Mouse (Mus musculus) midbrain, embryonic 16.5 days (tissue): ENCODE results near the gene Phlpp2. TPM values are rescaled to one million over a fixed set of nuclear protein-coding genes. Genes with fewer than 3 reads are reported as not detected.

Source experiments
- ATAC-seq: fragments of 200-750 bp; cut with Nextera tagmentation; 2 replicates; pipeline ENCODE4 v1.8.0; 2017; ENCODE audit warnings: moderate TSS enrichment
- H3K27ac ChIP-seq: fragments of 300-500 bp; sonication (generic); 2 replicates; pipeline ENCODE4 v1.5.1; 2014; ENCODE audit warnings: mild to moderate bottlenecking, low read length, mixed read lengths
- H3K27me3 ChIP-seq: fragments of 300-500 bp; sonication (generic); 2 replicates; pipeline ENCODE4 v1.6.1; 2014; ENCODE audit warnings: low read depth, low read length, mixed read lengths; ENCODE audit not compliant: control insufficient read depth, insufficient read depth
- H3K36me3 ChIP-seq: fragments of 300-500 bp; sonication (generic); 2 replicates; pipeline ENCODE4 v1.6.1; 2014; ENCODE audit warnings: mild to moderate bottlenecking, low read length, moderate library complexity, mixed read lengths; ENCODE audit not compliant: control insufficient read depth, insufficient read depth
- H3K4me1 ChIP-seq: fragments of 300-500 bp; sonication (generic); 2 replicates; pipeline ENCODE4 v1.6.1; 2014; ENCODE audit warnings: mild to moderate bottlenecking, low read length, mixed read lengths; ENCODE audit not compliant: control insufficient read depth, insufficient read depth
- H3K4me2 ChIP-seq: fragments of 300-500 bp; sonication (generic); 2 replicates; pipeline ENCODE4 v1.6.1; 2014; ENCODE audit warnings: mild to moderate bottlenecking, low read length, mixed read lengths
- H3K4me3 ChIP-seq: fragments of 300-500 bp; sonication (generic); 2 replicates; pipeline ENCODE4 v1.5.1; 2014; ENCODE audit warnings: low read depth, mild to moderate bottlenecking, low read length, moderate library complexity, mixed read lengths
- H3K9ac ChIP-seq: fragments of 300-500 bp; sonication (generic); 2 replicates; pipeline ENCODE4 v1.6.1; 2014; ENCODE audit warnings: low read depth, low read length, mixed read lengths
- H3K9me3 ChIP-seq: fragments of 300-500 bp; sonication (generic); replicated peaks from 2 replicates; pipeline ENCODE4 v1.6.1; 2014; ENCODE audit warnings: mild to moderate bottlenecking, low read length, mixed read lengths; ENCODE audit not compliant: control insufficient read depth, poor library complexity, severe bottlenecking
- whole genome bisulfite sequencing: fragments of 180-500 bp; shearing (Covaris S2); extraction: QIAGEN DNeasy Blood & Tissue Kit; methylation state at CpG from one replicate; pipeline ENCODE4 v1.1.7; 2014; 5-methylcytosine and 5-hydroxymethylcytosine counted together
- polyA plus RNA-seq: library from polyadenylated mRNA; unstranded; fragments of >200 nt; fragmentation: Nextera tagmentation; extraction: Ambion mirVana; gene quantifications from 2 replicates; pipeline ENCODE4 v1.2.1, GENCODE M21; 2015

Phlpp2 gene
- polyA plus RNA-seq, 1 experiment from 2014 or later, result 4.0 TPM

- ATAC-seq, result no peak
- Histone ChIP-seq H3K4me3 (no peak overlapping the region), H3K9ac (no peak overlapping the region), H3K4me1 (no peaks in the 10 kb centered on the region), H3K27me3 (no peaks in the 10 kb centered on the region), H3K4me2 (no peak overlapping the region), H3K36me3 (peaks cover 6% of the 10 kb centered on the region), H3K27ac (no peak overlapping the region), H3K9me3 (0 out of 2 replicates have a peak, but pooled peaks cover 4% of the 10 kb centered on the region)
- 100% methylated on average over 1 of the region's 1 CpGs for WGBS
These were observed 20.9 kb downstream of the Phlpp2 start for GRCm38 (mm10) chr8:109889211-109889610.

- 93% methylated on average over 3 of the region's 3 CpGs for WGBS
- Histone ChIP-seq H3K9ac (no peak overlapping the region), H3K4me1 (no peaks in the 10 kb centered on the region), H3K27ac (no peak overlapping the region), H3K4me2 (no peak overlapping the region), H3K27me3 (no peaks in the 10 kb centered on the region), H3K9me3 (0 out of 2 replicates have a peak, but pooled peaks cover 4% of the 10 kb centered on the region), H3K4me3 (no peak overlapping the region), H3K36me3 (peaks cover 6% of the 10 kb centered on the region)
- no peak for ATAC-seq
These were observed 22.6 kb downstream of the Phlpp2 start for GRCm38 (mm10) chr8:109890794-109891585.

GRCm38 (mm10) chr8:109894636-109895035 lies 26.3 kb downstream of the Phlpp2 start:
- Histone ChIP-seq H3K27ac (no peak overlapping the region), H3K9ac (no peak overlapping the region), H3K4me3 (no peak overlapping the region), H3K36me3 (peaks cover 4% of the 10 kb centered on the region), H3K4me1 (no peaks in the 10 kb centered on the region), H3K27me3 (no peaks in the 10 kb centered on the region), H3K4me2 (no peak overlapping the region), H3K9me3 (0 out of 2 replicates have a peak, but pooled peaks cover 4% of the 10 kb centered on the region)
- 100% methylated on average over 1 of the region's 1 CpGs for WGBS
- no peak for ATAC-seq

- Histone ChIP-seq H3K9ac (no peak overlapping the region), H3K36me3 (peaks cover 4% of the 10 kb centered on the region; the same call in 1 of the 2 replicates), H3K9me3 (0 out of 2 replicates have a peak, but pooled peaks cover 4% of the 10 kb centered on the region), H3K4me2 (no peak overlapping the region), H3K4me1 (no peaks in the 10 kb centered on the region), H3K27ac (no peak overlapping the region), H3K4me3 (no peak overlapping the region), H3K27me3 (no peaks in the 10 kb centered on the region)
- no peak for ATAC-seq
- 90% methylated on average over 12 of the region's 12 CpGs for WGBS
These were observed 27.0 kb downstream of the Phlpp2 start for GRCm38 (mm10) chr8:109895355-109895754.

GRCm38 (mm10) chr8:109902379-109902778 lies 34.0 kb downstream of the Phlpp2 start:
- no peaks in the 10 kb centered on the region for H3K27me3 ChIP-seq
- H3K36me3 ChIP-seq, result peaks cover 2% of the 10 kb centered on the region; the same call in 1 of the 2 replicates
- no peaks in the 10 kb centered on the region for H3K9me3 ChIP-seq
- H3K9ac ChIP-seq, result no peak overlapping the region
- no peak overlapping the region for H3K4me3 ChIP-seq
- no peak overlapping the region for H3K4me2 ChIP-seq
- ATAC-seq, result no peak
- no peak overlapping the region for H3K27ac ChIP-seq
- H3K4me1 ChIP-seq, result no peaks in the 10 kb centered on the region

GRCm38 (mm10) chr8:109903909-109904469 lies 35.6 kb downstream of the Phlpp2 start:
- no peak for ATAC-seq
- H3K4me1 ChIP-seq, result no peaks in the 10 kb centered on the region
- no peak overlapping the region for H3K4me3 ChIP-seq
- 86% methylated on average over 10 of the region's 10 CpGs for WGBS
- H3K9ac ChIP-seq, result no peak overlapping the region
- H3K36me3 ChIP-seq, result peaks cover 5% of the 10 kb centered on the region; the same call in 1 of the 2 replicates
- no peak overlapping the region for H3K27ac ChIP-seq
- no peaks in the 10 kb centered on the region for H3K27me3 ChIP-seq
- no peak overlapping the region for H3K4me2 ChIP-seq
- no peaks in the 10 kb centered on the region for H3K9me3 ChIP-seq

- Histone ChIP-seq H3K4me3 (no peak overlapping the region), H3K4me1 (no peaks in the 10 kb centered on the region), H3K27me3 (no peaks in the 10 kb centered on the region), H3K4me2 (no peak overlapping the region), H3K9ac (no peak overlapping the region), H3K36me3 (peaks cover 11% of the 10 kb centered on the region), H3K9me3 (no peaks in the 10 kb centered on the region), H3K27ac (no peak overlapping the region)
- no peak for ATAC-seq
- WGBS, result 87% methylated on average over 1 of the region's 1 CpGs
These were observed 36.8 kb downstream of the Phlpp2 start for GRCm38 (mm10) chr8:109904928-109905668.

GRCm38 (mm10) chr8:109906907-109907306 lies 38.6 kb downstream of the Phlpp2 start:
- H3K4me1 ChIP-seq, result no peaks in the 10 kb centered on the region
- H3K36me3 ChIP-seq, result peaks cover 16% of the 10 kb centered on the region
- ATAC-seq, result no peak
- H3K4me3 ChIP-seq, result no peak overlapping the region
- H3K27ac ChIP-seq, result no peak overlapping the region
- H3K9ac ChIP-seq, result no peak overlapping the region
- H3K27me3 ChIP-seq, result no peaks in the 10 kb centered on the region
- no peaks in the 10 kb centered on the region for H3K9me3 ChIP-seq
- H3K4me2 ChIP-seq, result no peak overlapping the region
- WGBS, result 98% methylated on average over 3 of the region's 3 CpGs

- no peak overlapping the region for H3K27ac ChIP-seq
These were observed 39.0 kb downstream of the Phlpp2 start for GRCm38 (mm10) chr8:109907376-109907775.

More at GRCm38 (mm10) chr8:109907376-109907775, 39.0 kb downstream of the Phlpp2 start:
- Histone ChIP-seq H3K27me3 (no peaks in the 10 kb centered on the region), H3K9ac (no peak overlapping the region), H3K4me2 (no peak overlapping the region), H3K36me3 (peaks cover 18% of the 10 kb centered on the region), H3K4me3 (no peak overlapping the region), H3K4me1 (no peaks in the 10 kb centered on the region), H3K9me3 (no peaks in the 10 kb centered on the region)
- ATAC-seq, result no peak
- 92% methylated on average over 4 of the region's 4 CpGs for WGBS
